Mouse (Mus musculus) embryonic fibroblast, embryonic 13.5 days (primary cell): ENCODE data around the gene Prpf18.

Experiments used
- CTCF ChIP-seq: IDR thresholded peaks from 2 replicates; pipeline ENCODE4 v1.5.1; 2011; ENCODE audit warnings: mild to moderate bottlenecking, control low read depth, low read length, moderate library complexity, borderline replicate concordance; ENCODE audit not compliant: insufficient read depth
- POLR2A ChIP-seq: IDR thresholded peaks from 2 replicates; pipeline ENCODE4 v1.6.1; 2011; ENCODE audit warnings: low read depth, mild to moderate bottlenecking, control low read depth, low read length, moderate library complexity

- TF ChIP-seq CTCF (no peak), POLR2A (no peak)
Observed at GRCm38 (mm10) chr2:4611704-4612103, 40.2 kb downstream of the Prpf18 start.
